Mouse (Mus musculus) activated CD4-positive, CD25-positive, alpha-beta regulatory T cell (primary cell): ENCODE results near the gene Gm14406. TPM values are rescaled to one million over a fixed set of nuclear protein-coding genes. Genes with fewer than 3 reads are reported as not detected.

Source experiments
- polyA plus RNA-seq, 2 experiments: library from polyadenylated mRNA; unstranded; fragments of 100-300 nt; shearing (Covaris generic); gene quantifications; one replicate each; pipeline ENCODE4 v1.2.1; 2017

Gene Gm14406
- polyA plus RNA-seq, result not detected

DNA sequence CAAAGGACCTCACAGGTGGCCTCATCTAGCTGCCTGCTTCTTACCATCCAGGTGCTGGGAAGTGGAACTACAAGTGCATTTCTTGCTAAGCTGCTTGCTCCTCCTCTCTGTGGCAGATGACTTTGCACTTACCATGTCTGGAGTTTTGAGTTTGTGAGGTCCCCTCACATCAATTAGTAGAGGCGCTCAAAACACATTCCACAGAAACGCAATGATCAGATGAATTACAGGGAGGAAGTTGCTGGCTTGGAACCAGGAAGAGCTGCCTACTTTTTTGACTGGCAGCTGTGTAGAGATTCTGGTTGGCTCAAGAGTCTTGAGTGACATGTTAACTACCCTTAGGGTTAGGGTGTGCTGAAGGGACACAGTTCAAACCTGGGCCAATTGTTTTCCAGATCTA, at the start of gene Gm14406:
TSS of gene Gm14406 (minus strand) at position 213 of the 400 bp plus-strand sequence.

Other genes with a start within 250 kb of the Gm14406 start
- under 1 TPM; 0.74 to 0.86 TPM for gene Gm14418, start 179.9 kb downstream of the Gm14406 start, polyA plus RNA-seq
- 1 to 10 TPM; 4.7 to 5.9 TPM for gene Zfp970, start 113.5 kb downstream of the Gm14406 start, polyA plus RNA-seq
- gene Gm14403, start 80.0 kb downstream of the Gm14406 start, polyA plus RNA-seq, result 1 to 10 TPM in 1 of 2 experiments, under 1 TPM in 1; 0.49 to 1.0 TPM
- not detected for gene Gm14322, start 181.1 kb upstream of the Gm14406 start, polyA plus RNA-seq